Mouse (Mus musculus) adipose tissue, adult 10 weeks (tissue): ENCODE results near the gene D830030K20Rik. TPM values are rescaled to one million over a fixed set of nuclear protein-coding genes. Genes with fewer than 3 reads are reported as not detected.

Experiments
- polyA plus RNA-seq: library from polyadenylated mRNA; stranded (reverse); fragments of 350-450 nt; fragmentation: Illumina TruSeq; extraction: RNeasy Lipid Tissue Mini Kit (QIAGEN cat#74804); gene quantifications from one replicate; pipeline ENCODE4 v1.2.3, GENCODE M21; 2014; ENCODE audit warnings: low read depth, low replicate concordance

The D830030K20Rik gene
- polyA plus RNA-seq, result 1.3 TPM

DNA sequence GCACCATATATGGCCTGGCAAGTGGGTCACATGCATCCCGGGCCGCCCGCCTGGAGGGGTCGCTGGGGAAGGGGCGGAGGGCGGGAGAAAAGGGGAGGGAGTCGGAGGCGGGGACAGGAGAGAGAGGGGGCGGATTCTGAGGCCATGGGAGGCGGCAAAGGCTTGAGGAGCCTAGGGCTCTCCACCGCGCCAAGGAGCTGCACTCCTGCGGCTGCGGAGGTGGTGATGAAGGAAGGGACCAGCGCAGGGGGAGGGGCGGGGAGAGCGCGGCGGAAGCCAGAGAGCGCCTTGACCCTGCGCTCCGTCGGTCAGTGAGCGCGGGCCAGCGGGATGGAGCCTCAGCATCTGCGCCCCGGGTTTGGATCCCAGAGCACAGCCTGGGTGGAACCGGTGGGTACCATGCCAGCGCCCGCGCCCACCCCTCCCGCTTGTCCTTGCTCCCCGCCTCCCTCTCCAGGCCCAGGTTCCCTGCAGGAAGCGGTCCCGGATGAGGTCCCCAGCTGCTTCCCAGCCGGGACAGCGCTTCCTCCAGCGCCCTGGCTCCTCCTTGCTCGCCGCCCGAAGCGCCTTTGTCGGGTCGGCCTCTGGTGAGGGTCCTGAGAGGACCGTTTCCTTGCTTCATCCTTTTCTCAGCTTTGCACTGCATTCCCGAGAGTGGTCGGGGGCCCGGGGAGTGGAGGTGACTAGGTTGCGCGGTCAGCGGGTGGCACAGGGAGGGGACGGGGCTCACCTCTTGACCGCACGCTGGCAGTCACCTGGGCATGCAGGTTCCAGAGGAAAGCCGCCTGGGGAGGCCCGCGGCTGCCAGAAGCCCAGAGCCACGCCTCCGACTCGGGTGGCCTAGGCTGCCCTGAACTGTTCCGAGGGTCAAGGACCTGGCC, at the start of gene D830030K20Rik:
Gene D830030K20Rik, plus strand, starts transcription at position 217 of the 881 bp plus-strand sequence.

DNA sequence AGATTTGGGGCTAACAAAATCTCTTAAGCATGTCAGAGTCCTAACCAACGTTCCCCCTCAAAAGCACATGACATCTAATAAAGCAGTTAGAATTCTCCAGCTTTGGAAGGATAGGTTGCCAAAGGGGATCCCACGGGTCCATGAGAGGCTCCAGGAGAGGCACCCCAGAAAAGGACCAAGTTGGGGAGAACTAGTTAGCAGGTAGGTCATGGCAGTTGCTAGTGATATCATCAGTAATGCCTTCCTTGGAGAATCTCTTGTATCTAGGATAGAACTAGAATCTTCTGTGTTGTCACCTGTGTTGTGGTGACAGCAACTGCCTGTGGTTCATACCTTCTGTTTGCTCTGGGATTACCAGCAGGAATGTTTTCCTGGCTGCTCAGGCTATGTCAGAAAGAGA, 20.3 kb upstream of the D830030K20Rik start, which contains the start of gene Gm5795:
Gene Gm5795, plus strand, starts transcription at position 301 of the 400 bp plus-strand sequence.

Other genes starting within 250 kb of the D830030K20Rik start
- not detected for gene Gm2888, start 178.5 kb upstream of the D830030K20Rik start, polyA plus RNA-seq
- gene Gm2897, start 159.2 kb upstream of the D830030K20Rik start, polyA plus RNA-seq, result not detected
- gene Gm10340, start 74.5 kb upstream of the D830030K20Rik start, polyA plus RNA-seq, result not detected
- 2.0 TPM for gene Gm5795, start 20.2 kb upstream of the D830030K20Rik start, polyA plus RNA-seq
- 0.32 TPM for gene Gm2956, start 124.1 kb downstream of the D830030K20Rik start, polyA plus RNA-seq
- gene Gm10413, start 186.6 kb downstream of the D830030K20Rik start, polyA plus RNA-seq, result not detected
- gene Gm10409, start 204.1 kb downstream of the D830030K20Rik start, polyA plus RNA-seq, result not detected
- gene Gm3005, start 219.6 kb downstream of the D830030K20Rik start, polyA plus RNA-seq, result not detected
- not detected for gene Gm10408, start 240.9 kb downstream of the D830030K20Rik start, polyA plus RNA-seq